ENCODE assay signal across 16 mouse cellular contexts in genomic region chr6:140605732-140606131, GRCm38 (mm10).
"Had no signal": no experiment of that assay in that cellular context is flagged by ENCODE, and none has a peak within 500 bp of the region (broad histone marks: within the 10 kb centered on the region; RNA-seq: fewer than 3 reads in every experiment).

No protein-coding gene starts in this region.

- H3K4me2 ChIP-seq: limb, embryonic 13.5 days; liver, embryonic 13.5 days; lung, embryonic 14.5 days; midbrain, embryonic 13.5 days had no signal

- H3K36me3 ChIP-seq: limb, embryonic 10.5 days; liver, embryonic 13.5 days; midbrain, embryonic 13.5 days had no signal

- H3K27ac ChIP-seq: limb, embryonic 10.5 days; limb, embryonic 13.5 days; liver, embryonic 13.5 days; macrophage had no signal

- H3K27me3 ChIP-seq: limb, embryonic 13.5 days; liver, embryonic 13.5 days; midbrain, embryonic 13.5 days had no signal

- H3K4me3 ChIP-seq: limb, embryonic 10.5 days; limb, embryonic 13.5 days; liver, embryonic 13.5 days; midbrain, embryonic 13.5 days had no signal

- H3K9me3 ChIP-seq: limb, embryonic 10.5 days; limb, embryonic 13.5 days; liver, embryonic 13.5 days; midbrain, embryonic 13.5 days had no signal

- DNase-seq: kidney, adult 2 months; kidney, postnatal 10 days; kidney, postnatal 4 days; liver; liver, embryonic 13.5 days; lung, embryonic 14.5 days; spleen, adult 18-20 months; thymus, adult 18-20 months; thymus, postnatal 14 days; thymus, postnatal 4 days had no signal

- ATAC-seq: intestine, postnatal 0 days; lung, postnatal 0 days; midbrain, embryonic 13.5 days had no signal

- H3K9ac ChIP-seq: limb, embryonic 13.5 days; liver, embryonic 13.5 days; lung, embryonic 14.5 days; midbrain, embryonic 13.5 days had no signal

- H3K4me1 ChIP-seq: liver, embryonic 13.5 days had no signal
